24 mouse cellular contexts compared by ENCODE assay signal in genomic region chr5:73977426-73977825, GRCm38 (mm10).
DNase-seq lines count a peak whose midpoint lies in the region; ATAC-seq and TF ChIP-seq lines count a peak whose summit lies in the region.
"Had no signal": no experiment of that assay in that cellular context is flagged by ENCODE, and none has a peak within 500 bp of the region (broad histone marks: within the 10 kb centered on the region; RNA-seq: fewer than 3 reads in every experiment).

No protein-coding gene starts in this region.

- H3K36me3 ChIP-seq in kidney, adult 2 months (ENCODE audit: control insufficient read depth, insufficient read depth, low read length): no peaks in the 10 kb centered on the region
- no peaks in the 10 kb centered on the region for H3K36me3 ChIP-seq in embryonic facial prominence, embryonic 12.5 days
- H3K36me3 ChIP-seq: hindbrain, embryonic 12.5 days; midbrain, embryonic 13.5 days; neural tube, embryonic 13.5 days had no signal

- no peak overlapping the region for H3K27ac ChIP-seq in kidney, adult 2 months (ENCODE audit: insufficient read depth, low read depth, low read length)
- H3K27ac ChIP-seq in embryonic facial prominence, embryonic 12.5 days: 0 out of 2 replicates have a peak overlapping the region, but pooled peaks have one; percentile 46
- H3K27ac ChIP-seq in left cerebral cortex, adult 2 months: no peak overlapping the region
- H3K27ac ChIP-seq: hindbrain, embryonic 12.5 days; layer of hippocampus, adult 2 months; midbrain, embryonic 13.5 days; neural tube, embryonic 13.5 days had no signal

- TF ChIP-seq POLR2A in kidney, adult 2 months (IDR thresholded peaks at IDR 0.05; ENCODE audit: low read depth, low read length): no peak

- peak; percentile 20 for DNase-seq in kidney, adult 2 months
- DNase-seq in kidney, postnatal 10 days: no peak
- peak; percentile 10 for DNase-seq in lung, postnatal 36 days
- DNase-seq in lung, postnatal 25 days (ENCODE audit: low spot score): no peak
- no peak for DNase-seq in left cerebral cortex, adult 2 months (ENCODE audit: extremely low spot score in 1 of 2, low spot score in 2 of 2)
- no peak for DNase-seq in urinary bladder, adult 2 months (ENCODE audit: low spot score)
- DNase-seq: adrenal gland, postnatal 36 days; cerebellum, adult 18-20 months; cerebellum, postnatal 25 days; forebrain, postnatal 0 days; heart, postnatal 14 days; kidney, adult 9 months; layer of hippocampus, postnatal 36 days; liver; lung, embryonic 14.5 days; right cerebral cortex, adult 18-20 months; thymus, adult 18-20 months had no signal

- no peak overlapping the region for H3K9ac ChIP-seq in embryonic facial prominence, embryonic 12.5 days
- H3K9ac ChIP-seq: forebrain, postnatal 0 days; hindbrain, embryonic 12.5 days; lung, embryonic 14.5 days; midbrain, embryonic 13.5 days; neural tube, embryonic 13.5 days had no signal

- H3K9me3 ChIP-seq in embryonic facial prominence, embryonic 12.5 days: no peaks in the 10 kb centered on the region
- H3K9me3 ChIP-seq: hindbrain, embryonic 12.5 days; midbrain, embryonic 13.5 days; neural tube, embryonic 13.5 days had no signal

- intact Hi-C loops in left cerebral cortex, adult 2 months (cut with DNase I): no loop called here

- no peak for TF ChIP-seq CTCF in kidney, adult 2 months (conservative IDR thresholded peaks at IDR 0.05; ENCODE audit: insufficient read depth, insufficient read length, low read depth, low read length)
- no peak for TF ChIP-seq CTCF in left cerebral cortex, adult 2 months (IDR thresholded peaks at IDR 0.05)

- no peak for ATAC-seq in embryonic facial prominence, embryonic 12.5 days (ENCODE audit: insufficient number of reproducible peaks, insufficient read depth, low FRiP score, low TSS enrichment)
- ATAC-seq: activated CD4-positive, CD25-positive, alpha-beta regulatory T cell, adult 4 months; forebrain, postnatal 0 days; midbrain, embryonic 13.5 days had no signal

- H3K4me3 ChIP-seq in kidney, adult 2 months (ENCODE audit: insufficient read depth, low read depth, low read length): no peak overlapping the region
- no peak overlapping the region for H3K4me3 ChIP-seq in embryonic facial prominence, embryonic 12.5 days
- H3K4me3 ChIP-seq in left cerebral cortex, adult 2 months: no peak overlapping the region
- H3K4me3 ChIP-seq: hindbrain, embryonic 12.5 days; layer of hippocampus, adult 2 months; midbrain, embryonic 13.5 days; neural tube, embryonic 13.5 days had no signal

- WGBS in kidney, adult 2 months: 35% methylated on average over 11 of the region's 11 CpGs
- WGBS in embryonic facial prominence, embryonic 12.5 days: 28% methylated on average over 11 of the region's 11 CpGs

- no peak overlapping the region for H3K4me2 ChIP-seq in embryonic facial prominence, embryonic 12.5 days (replicated peaks)
- H3K4me2 ChIP-seq: heart, embryonic 11.5 days; hindbrain, embryonic 12.5 days; lung, embryonic 14.5 days; midbrain, embryonic 13.5 days; neural tube, embryonic 13.5 days had no signal

- H3K4me1 ChIP-seq in kidney, adult 2 months (ENCODE audit: control insufficient read depth, insufficient read depth, low read length): no peaks in the 10 kb centered on the region
- no peaks in the 10 kb centered on the region for H3K4me1 ChIP-seq in embryonic facial prominence, embryonic 12.5 days
- H3K4me1 ChIP-seq: midbrain, embryonic 13.5 days; neural tube, embryonic 13.5 days had no signal

- H3K27me3 ChIP-seq in kidney, adult 2 months (replicated peaks; ENCODE audit: control insufficient read depth, insufficient read depth, low read length): no peaks in the 10 kb centered on the region
- no peaks in the 10 kb centered on the region for H3K27me3 ChIP-seq in embryonic facial prominence, embryonic 12.5 days
- H3K27me3 ChIP-seq: hindbrain, embryonic 12.5 days; midbrain, embryonic 13.5 days; neural tube, embryonic 13.5 days had no signal

Comparison
In these comparisons a context has a peak if more than half of its experiments do, and no peak if none do; other contexts are left out.
1. DNase-seq: peak in kidney, adult 2 months (single experiment) and lung, postnatal 36 days (single experiment); none in kidney, postnatal 10 days (single experiment), lung, postnatal 25 days (single experiment), left cerebral cortex, adult 2 months (0 of 2) and urinary bladder, adult 2 months (single experiment).